Mouse (Mus musculus): ENCODE data around the gene Sgms1. TPM values are rescaled to one million over a fixed set of nuclear protein-coding genes. Genes with fewer than 3 reads are reported as not detected.

The Sgms1 gene
- polyA plus RNA-seq, 1 experiment, result 40.7 TPM

GRCm38 (mm10) chr19:32391441-32391840 lies 1.9 kb upstream of the Sgms1 start:
- no peak overlapping the region for H3K27ac ChIP-seq (ENCODE audit: insufficient read depth, low read depth, low read length)
- TF ChIP-seq CTCF (conservative IDR thresholded peaks at IDR 0.05; ENCODE audit: insufficient read depth, insufficient read length, low read depth, low read length) (no peak), POLR2A (IDR thresholded peaks at IDR 0.05; ENCODE audit: low read depth, low read length) (no peak)
- H3K4me3 ChIP-seq (ENCODE audit: insufficient read depth, low read depth, low read length), result no peak overlapping the region
- no peaks in the 10 kb centered on the region for H3K27me3 ChIP-seq (replicated peaks; ENCODE audit: control insufficient read depth, insufficient read depth, low read length)
- 95% methylated on average over 3 of the region's 3 CpGs for WGBS
- DNase-seq, result no peak
- no peaks in the 10 kb centered on the region for H3K36me3 ChIP-seq (ENCODE audit: control insufficient read depth, insufficient read depth, low read length)
- H3K4me1 ChIP-seq (ENCODE audit: control insufficient read depth, insufficient read depth, low read length), result peaks cover 8% of the 10 kb centered on the region; the same call in 1 of the 2 replicates

DNA sequence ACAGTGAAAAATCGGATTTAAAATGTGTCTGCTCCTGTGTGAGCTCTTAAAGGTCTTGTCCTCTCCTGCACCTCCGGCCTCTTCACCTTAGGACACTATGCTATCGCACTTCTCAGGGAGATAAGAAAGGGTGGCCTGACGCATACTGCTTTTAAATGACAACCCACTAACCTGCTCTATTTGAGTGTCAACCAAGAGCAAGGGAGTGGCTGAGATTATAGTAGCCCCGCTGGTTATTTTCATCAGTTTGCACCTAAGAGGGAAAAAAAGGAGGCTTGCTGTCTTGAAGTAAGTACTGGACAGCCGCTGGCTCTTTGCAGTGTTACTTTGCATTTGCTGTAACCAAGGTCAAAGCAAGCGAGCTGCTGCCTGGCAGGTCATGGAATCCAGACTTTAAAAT lies 602 bp upstream of the Sgms1 start:
- no peak for TF ChIP-seq POLR2A (IDR thresholded peaks at IDR 0.05; ENCODE audit: low read depth, low read length)
- TF ChIP-seq CTCF (conservative IDR thresholded peaks at IDR 0.05; ENCODE audit: insufficient read depth, insufficient read length, low read depth, low read length), result no peak

GRCm38 (mm10) chr19:32388191-32388921 lies 1.2 kb downstream of the Sgms1 start:
- peak overlapping the region; percentile 64 for H3K4me3 ChIP-seq (ENCODE audit: insufficient read depth, low read depth, low read length)
- no peaks in the 10 kb centered on the region for H3K27me3 ChIP-seq (replicated peaks; ENCODE audit: control insufficient read depth, insufficient read depth, low read length)
- peak; percentile 97 for DNase-seq
- WGBS, result under 1% methylated on average over 74 of the region's 75 CpGs
- TF ChIP-seq CTCF (conservative IDR thresholded peaks at IDR 0.05; ENCODE audit: insufficient read depth, insufficient read length, low read depth, low read length), result no peak
- no peak for TF ChIP-seq POLR2A (IDR thresholded peaks at IDR 0.05; ENCODE audit: low read depth, low read length)
- H3K36me3 ChIP-seq (ENCODE audit: control insufficient read depth, insufficient read depth, low read length), result no peaks in the 10 kb centered on the region
- peak overlapping the region; percentile 94 for H3K27ac ChIP-seq (ENCODE audit: insufficient read depth, low read depth, low read length)
- peaks cover 10% of the 10 kb centered on the region; the same call in 1 of the 2 replicates for H3K4me1 ChIP-seq (ENCODE audit: control insufficient read depth, insufficient read depth, low read length)

More for the DNA sequence above, 602 bp upstream of the Sgms1 start:
- Histone ChIP-seq H3K4me1 (ENCODE audit: control insufficient read depth, insufficient read depth, low read length) (peaks cover 10% of the 10 kb centered on the region; the same call in 1 of the 2 replicates), H3K4me3 (ENCODE audit: insufficient read depth, low read depth, low read length) (peak overlapping the region; percentile 64), H3K36me3 (ENCODE audit: control insufficient read depth, insufficient read depth, low read length) (no peaks in the 10 kb centered on the region), H3K27me3 (replicated peaks; ENCODE audit: control insufficient read depth, insufficient read depth, low read length) (no peaks in the 10 kb centered on the region), H3K27ac (ENCODE audit: insufficient read depth, low read depth, low read length) (peak overlapping the region; percentile 83)
- DNase-seq, result peak; percentile 49
- 62% methylated on average over 7 of the region's 7 CpGs for WGBS

GRCm38 (mm10) chr19:32387403-32388190 lies 1.9 kb downstream of the Sgms1 start:
- Histone ChIP-seq H3K4me1 (ENCODE audit: control insufficient read depth, insufficient read depth, low read length) (peaks cover 10% of the 10 kb centered on the region; the same call in 1 of the 2 replicates), H3K36me3 (ENCODE audit: control insufficient read depth, insufficient read depth, low read length) (no peaks in the 10 kb centered on the region), H3K27ac (ENCODE audit: insufficient read depth, low read depth, low read length) (peak overlapping the region; percentile 71), H3K4me3 (ENCODE audit: insufficient read depth, low read depth, low read length) (peak overlapping the region; percentile 64), H3K27me3 (replicated peaks; ENCODE audit: control insufficient read depth, insufficient read depth, low read length) (no peaks in the 10 kb centered on the region)
- under 1% methylated on average over 71 of the region's 74 CpGs for WGBS
- 0 out of 2 replicates have a peak, but pooled peaks have one; percentile 13 for TF ChIP-seq CTCF (conservative IDR thresholded peaks at IDR 0.05; ENCODE audit: insufficient read depth, insufficient read length, low read depth, low read length)
- no peak for TF ChIP-seq POLR2A (IDR thresholded peaks at IDR 0.05; ENCODE audit: low read depth, low read length)
- peak; percentile 72 for DNase-seq

DNA sequence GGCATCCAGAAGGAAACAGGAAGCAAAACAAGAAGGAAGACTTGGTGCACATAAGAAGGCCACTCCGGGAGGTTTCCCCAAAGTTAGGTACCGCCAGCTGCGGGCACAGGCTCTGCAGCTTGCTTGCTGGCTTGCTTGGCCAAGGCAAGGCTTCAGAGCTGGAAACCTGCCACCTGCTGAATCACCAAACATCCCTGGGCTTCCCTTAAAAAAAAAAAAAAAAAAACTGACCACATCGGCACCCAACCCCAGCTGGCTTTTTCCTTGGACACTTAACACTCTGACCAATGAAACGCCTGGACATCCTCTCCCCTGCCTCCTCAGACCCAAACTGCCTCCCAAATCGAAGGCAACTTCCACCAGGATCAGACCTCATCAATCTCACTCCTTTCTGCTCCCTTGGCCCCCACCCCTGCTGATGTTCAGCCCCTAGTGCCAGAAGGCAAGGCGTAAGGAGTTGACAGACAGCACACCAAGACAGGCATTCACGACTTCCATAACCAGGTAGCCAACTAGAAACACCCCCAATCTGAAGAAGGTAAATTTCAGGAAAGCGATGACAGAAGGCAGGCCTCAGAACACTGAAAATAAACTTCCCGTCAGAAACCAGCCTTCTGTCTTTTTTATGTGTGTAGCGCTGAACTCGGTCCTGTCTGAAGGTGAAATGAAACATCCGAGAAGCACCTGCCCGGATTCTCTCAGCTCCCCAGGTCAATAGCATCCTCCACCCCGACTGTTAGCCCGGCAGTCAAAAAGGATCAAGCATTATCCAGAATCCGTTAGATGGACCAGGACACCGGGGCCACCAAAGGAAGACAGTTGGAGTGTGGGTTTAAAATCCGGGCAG lies 2.7 kb downstream of the Sgms1 start:
- TF ChIP-seq CTCF (conservative IDR thresholded peaks at IDR 0.05; ENCODE audit: insufficient read depth, insufficient read length, low read depth, low read length), result no peak
- TF ChIP-seq POLR2A (IDR thresholded peaks at IDR 0.05; ENCODE audit: low read depth, low read length), result no peak
- WGBS, result 8% methylated on average over 19 of the region's 19 CpGs
- peak; percentile 93 for DNase-seq
- Histone ChIP-seq H3K4me3 (ENCODE audit: insufficient read depth, low read depth, low read length) (peak overlapping the region; percentile 64), H3K4me1 (ENCODE audit: control insufficient read depth, insufficient read depth, low read length) (peaks cover 10% of the 10 kb centered on the region; the same call in 1 of the 2 replicates), H3K27ac (ENCODE audit: insufficient read depth, low read depth, low read length) (peak overlapping the region; percentile 13), H3K27me3 (replicated peaks; ENCODE audit: control insufficient read depth, insufficient read depth, low read length) (no peaks in the 10 kb centered on the region), H3K36me3 (ENCODE audit: control insufficient read depth, insufficient read depth, low read length) (no peaks in the 10 kb centered on the region)

- Histone ChIP-seq H3K4me3 (ENCODE audit: insufficient read depth, low read depth, low read length) (no peak overlapping the region), H3K4me1 (ENCODE audit: control insufficient read depth, insufficient read depth, low read length) (peaks cover 14% of the 10 kb centered on the region), H3K36me3 (ENCODE audit: control insufficient read depth, insufficient read depth, low read length) (no peaks in the 10 kb centered on the region), H3K27ac (ENCODE audit: insufficient read depth, low read depth, low read length) (no peak overlapping the region), H3K27me3 (replicated peaks; ENCODE audit: control insufficient read depth, insufficient read depth, low read length) (no peaks in the 10 kb centered on the region)
- no peak for TF ChIP-seq CTCF (conservative IDR thresholded peaks at IDR 0.05; ENCODE audit: insufficient read depth, insufficient read length, low read depth, low read length)
- no peak for TF ChIP-seq POLR2A (IDR thresholded peaks at IDR 0.05; ENCODE audit: low read depth, low read length)
- DNase-seq, result no peak
- WGBS, result 95% methylated on average over 8 of the region's 8 CpGs
Measured at GRCm38 (mm10) chr19:32383738-32384137, 5.8 kb downstream of the Sgms1 start.
